Mouse (Mus musculus): ENCODE data around the gene Slco3a1.

DNA sequence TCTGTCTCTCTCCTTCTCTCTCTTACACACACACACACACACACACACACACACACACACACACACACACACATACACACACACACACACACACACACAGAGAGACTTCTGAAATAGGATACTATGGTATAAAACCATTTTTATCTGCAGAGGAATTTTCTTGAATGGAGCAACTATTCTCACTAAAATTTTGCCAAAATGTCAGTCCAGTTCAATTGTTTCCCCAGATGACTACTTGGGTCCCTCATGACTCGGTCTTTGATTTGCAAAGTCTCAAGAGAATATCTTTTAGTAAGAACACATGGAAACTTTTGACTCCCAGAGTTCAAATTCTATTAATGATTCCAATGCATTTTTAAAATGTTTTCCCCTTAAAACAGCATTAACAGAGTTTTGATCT is 60.8 kb downstream of the Slco3a1 start:
- TF ChIP-seq POLR2A (IDR thresholded peaks at IDR 0.05; ENCODE audit: extremely low read depth, insufficient read depth, low read length) (no peak), CTCF (IDR thresholded peaks at IDR 0.05; ENCODE audit: low read depth, low read length) (no peak)

Data from liver, adult 2 months (tissue).